In genomic region chr12:110590804-110591259, GRCm38 (mm10) we compare ENCODE assay signal across 8 mouse cellular contexts. TPM values are rescaled to one million over a fixed set of nuclear protein-coding genes. Genes with fewer than 3 reads are reported as not detected.
DNase-seq lines count a peak whose midpoint lies in the region; ATAC-seq lines count a peak whose summit lies in the region.

No protein-coding gene starts in this region.

- peak overlapping the region; percentile 83 for H3K4me3 ChIP-seq in lung, embryonic 16.5 days (ENCODE audit: low read length)
- peak overlapping the region; percentile 77 for H3K4me3 ChIP-seq in embryonic facial prominence, embryonic 14.5 days (ENCODE audit: low read depth, low read length)
- H3K4me3 ChIP-seq in limb, embryonic 12.5 days (replicated peaks), result peak overlapping the region; percentile 83

- no peaks in the 10 kb centered on the region for H3K36me3 ChIP-seq in lung, embryonic 16.5 days (ENCODE audit: control insufficient read depth, insufficient read depth, low read length)
- no peaks in the 10 kb centered on the region for H3K36me3 ChIP-seq in embryonic facial prominence, embryonic 14.5 days (ENCODE audit: control insufficient read depth, insufficient read depth, low read length)
- no peaks in the 10 kb centered on the region for H3K36me3 ChIP-seq in limb, embryonic 12.5 days

- ATAC-seq in lung, embryonic 16.5 days (ENCODE audit: low read depth), result peak; percentile 27
- peak; percentile 20 for ATAC-seq in embryonic facial prominence, embryonic 14.5 days (ENCODE audit: low read depth)
- peak; percentile 2; the same call in 1 of the 2 replicates for ATAC-seq in limb, embryonic 12.5 days (ENCODE audit: insufficient number of reproducible peaks, insufficient read depth, low FRiP score, low TSS enrichment, low read depth)

- WGBS in lung, embryonic 16.5 days, result 1% methylated on average over 15 of the region's 15 CpGs
- 3% methylated on average over 15 of the region's 15 CpGs for WGBS in embryonic facial prominence, embryonic 14.5 days
- 2% methylated on average over 15 of the region's 15 CpGs for WGBS in limb, embryonic 12.5 days

- no peaks in the 10 kb centered on the region for H3K27me3 ChIP-seq in lung, embryonic 16.5 days (ENCODE audit: control insufficient read depth, insufficient read depth, low read depth, low read length)
- no peaks in the 10 kb centered on the region for H3K27me3 ChIP-seq in embryonic facial prominence, embryonic 14.5 days (replicated peaks; ENCODE audit: control insufficient read depth, insufficient read depth, low read length)
- no peaks in the 10 kb centered on the region for H3K27me3 ChIP-seq in limb, embryonic 12.5 days

- H3K9me3 ChIP-seq in lung, embryonic 16.5 days (ENCODE audit: control insufficient read depth, low read length), result no peaks in the 10 kb centered on the region
- no peaks in the 10 kb centered on the region for H3K9me3 ChIP-seq in embryonic facial prominence, embryonic 14.5 days (ENCODE audit: control insufficient read depth, low read length)
- H3K9me3 ChIP-seq in limb, embryonic 12.5 days, result no peaks in the 10 kb centered on the region

- peak overlapping the region; percentile 93 for H3K27ac ChIP-seq in lung, embryonic 16.5 days (ENCODE audit: low read length)
- H3K27ac ChIP-seq in embryonic facial prominence, embryonic 14.5 days (replicated peaks; ENCODE audit: low read depth, low read length), result peak overlapping the region; percentile 93
- peak overlapping the region; percentile 87 for H3K27ac ChIP-seq in limb, embryonic 12.5 days

- H3K4me1 ChIP-seq in lung, embryonic 16.5 days (replicated peaks; ENCODE audit: control insufficient read depth, insufficient read depth, low read length), result peaks cover 12% of the 10 kb centered on the region
- 0 out of 2 replicates have a peak, but pooled peaks cover 8% of the 10 kb centered on the region for H3K4me1 ChIP-seq in embryonic facial prominence, embryonic 14.5 days (ENCODE audit: control insufficient read depth, insufficient read depth, low read length)
- peaks cover 13% of the 10 kb centered on the region for H3K4me1 ChIP-seq in limb, embryonic 12.5 days (replicated peaks)

- no peak for DNase-seq in lung, postnatal 10 days
- DNase-seq in embryonic facial prominence, embryonic 14.5 days (ENCODE audit: low spot score), result no peak
- DNase-seq in skeletal muscle tissue, adult 2 months (ENCODE audit: low read depth, low spot score), result peak; percentile 23
- DNase-seq in adrenal gland, postnatal 10 days, result no peak
- no peak for DNase-seq in cerebellum, adult 8-10 months
- no peak for DNase-seq in gastrocnemius, postnatal 36 days

- peak overlapping the region; percentile 94 for H3K9ac ChIP-seq in lung, embryonic 16.5 days (ENCODE audit: low read length)
- peak overlapping the region; percentile 85 for H3K9ac ChIP-seq in embryonic facial prominence, embryonic 14.5 days (ENCODE audit: low read depth, low read length)
- peak overlapping the region; percentile 88 for H3K9ac ChIP-seq in limb, embryonic 12.5 days (replicated peaks)

- intact Hi-C loops in gastrocnemius, postnatal 36 days (cut with DNase I), result loop anchor here (5.0 kb wide), 1 partner anchor 139 kb away; no protein-coding TSS in a partner anchor

- H3K4me2 ChIP-seq in lung, embryonic 16.5 days (ENCODE audit: low read depth, low read length), result peak overlapping the region; percentile 99
- H3K4me2 ChIP-seq in embryonic facial prominence, embryonic 14.5 days (ENCODE audit: low read depth, low read length), result peak overlapping the region; percentile 98
- peak overlapping the region; percentile 98 for H3K4me2 ChIP-seq in limb, embryonic 12.5 days

RNA-seq across cellular contexts. Expression of gene Dync1h1, which starts 10.4 kb away (rescaled TPM):
- polyA plus RNA-seq in lung, embryonic 16.5 days (2015; fragmentation: Nextera tagmentation; extraction: Ambion mirVana), result 40.4 and 41.9 TPM in 2 replicates
- 60.5 and 69.2 TPM in 2 replicates for polyA plus RNA-seq in embryonic facial prominence, embryonic 14.5 days (2014; fragmentation: Nextera tagmentation; extraction: Ambion mirVana)
- 54.5 and 61.2 TPM in 2 replicates for polyA plus RNA-seq in limb, embryonic 12.5 days (2016; fragmentation: Nextera tagmentation; extraction: Ambion mirVana)
- 100 to 1,000 TPM in 1 of 2 experiments, 10 to 100 TPM in 1; 90.0 to 134 TPM for total RNA-seq in adrenal gland, postnatal 10 days (2021)
- 10 to 100 TPM; 60.4 to 63.9 TPM for total RNA-seq in gastrocnemius, postnatal 36 days (2021)
